Mouse (Mus musculus) liver, embryonic 12.5 days (tissue): Measurements from ENCODE around the gene Bud13. TPM values are rescaled to one million over a fixed set of nuclear protein-coding genes. Genes with fewer than 3 reads are reported as not detected.
A peak's percentile ranks its signal among the peaks of the same experiment; 100 is the strongest.
"Not testable (repeated sequence)": the region's sequence is repeated elsewhere in the genome, so short reads cannot be mapped to it uniquely, and the experiment has no call there.

Experiments used
- ATAC-seq: fragments of 200-750 bp; cut with Nextera tagmentation; 2 replicates; pipeline ENCODE4 v1.8.0; 2017; ENCODE audit warnings: moderate number of reproducible peaks, mild to moderate bottlenecking, moderate library complexity
- H3K27ac ChIP-seq: fragments of 300-500 bp; sonication (generic); 2 replicates; pipeline ENCODE4 v1.5.1; 2016; ENCODE audit warnings: mild to moderate bottlenecking
- H3K27me3 ChIP-seq: fragments of 300-500 bp; sonication (generic); replicated peaks from 2 replicates; pipeline ENCODE4 v1.6.1; 2016; ENCODE audit warnings: mild to moderate bottlenecking, moderate library complexity
- H3K36me3 ChIP-seq: fragments of 300-500 bp; sonication (generic); 2 replicates; pipeline ENCODE4 v1.6.1; 2016; ENCODE audit warnings: mild to moderate bottlenecking, moderate library complexity
- H3K4me1 ChIP-seq: fragments of 300-500 bp; sonication (generic); 2 replicates; pipeline ENCODE4 v1.6.1; 2016
- H3K4me2 ChIP-seq: fragments of 300-500 bp; sonication (generic); 2 replicates; pipeline ENCODE4 v1.6.1; 2016; ENCODE audit warnings: mild to moderate bottlenecking, moderate library complexity
- H3K4me3 ChIP-seq: fragments of 300-500 bp; sonication (generic); 2 replicates; pipeline ENCODE4 v1.5.1; 2016; ENCODE audit warnings: mild to moderate bottlenecking, moderate library complexity
- H3K9ac ChIP-seq: fragments of 300-500 bp; sonication (generic); 2 replicates; pipeline ENCODE4 v1.6.1; 2016; ENCODE audit warnings: mild to moderate bottlenecking, moderate library complexity
- H3K9me3 ChIP-seq: fragments of 300-500 bp; sonication (generic); replicated peaks from 2 replicates; pipeline ENCODE4 v1.6.1; 2016; ENCODE audit warnings: mild to moderate bottlenecking, moderate library complexity
- WGBS: fragments of 180-500 bp; shearing (Covaris S2); methylation state at CpG from one replicate; pipeline ENCODE4 v1.1.7; 2016; ENCODE audit not compliant: insufficient replicate concordance; 5-methylcytosine and 5-hydroxymethylcytosine counted together
- polyA plus RNA-seq: library from polyadenylated mRNA; unstranded; fragments of >200 nt; fragmentation: Nextera tagmentation; extraction: Ambion mirVana; gene quantifications from 2 replicates; pipeline ENCODE4 v1.2.1, GENCODE M21; 2016

The Bud13 gene
- polyA plus RNA-seq, 1 experiment from 2014 or later, result 13.2 TPM

GRCm38 (mm10) chr9:46328572-46329249, 45.9 kb downstream of the Bud13 start:
- no peak for ATAC-seq
- Histone ChIP-seq H3K27ac (no peak overlapping the region), H3K4me2 (peak overlapping the region; percentile 67), H3K4me1 (peaks cover 16% of the 10 kb centered on the region), H3K4me3 (peak overlapping the region; percentile 43), H3K9me3 (no peaks in the 10 kb centered on the region), H3K36me3 (no peaks in the 10 kb centered on the region), H3K27me3 (peaks cover 51% of the 10 kb centered on the region), H3K9ac (peak overlapping the region; percentile 33; the same call in 1 of the 2 replicates)
- 9% methylated on average over 30 of the region's 30 CpGs for WGBS

GRCm38 (mm10) chr9:46329250-46329648, 46.4 kb downstream of the Bud13 start:
- 4% methylated on average over 19 of the region's 19 CpGs for WGBS
- Histone ChIP-seq H3K9me3 (no peaks in the 10 kb centered on the region), H3K4me1 (peaks cover 16% of the 10 kb centered on the region), H3K4me3 (peak overlapping the region; percentile 43), H3K27ac (no peak overlapping the region), H3K36me3 (no peaks in the 10 kb centered on the region), H3K27me3 (peaks cover 54% of the 10 kb centered on the region), H3K9ac (peak overlapping the region; percentile 33; the same call in 1 of the 2 replicates), H3K4me2 (peak overlapping the region; percentile 67)
- ATAC-seq, result no peak

DNA sequence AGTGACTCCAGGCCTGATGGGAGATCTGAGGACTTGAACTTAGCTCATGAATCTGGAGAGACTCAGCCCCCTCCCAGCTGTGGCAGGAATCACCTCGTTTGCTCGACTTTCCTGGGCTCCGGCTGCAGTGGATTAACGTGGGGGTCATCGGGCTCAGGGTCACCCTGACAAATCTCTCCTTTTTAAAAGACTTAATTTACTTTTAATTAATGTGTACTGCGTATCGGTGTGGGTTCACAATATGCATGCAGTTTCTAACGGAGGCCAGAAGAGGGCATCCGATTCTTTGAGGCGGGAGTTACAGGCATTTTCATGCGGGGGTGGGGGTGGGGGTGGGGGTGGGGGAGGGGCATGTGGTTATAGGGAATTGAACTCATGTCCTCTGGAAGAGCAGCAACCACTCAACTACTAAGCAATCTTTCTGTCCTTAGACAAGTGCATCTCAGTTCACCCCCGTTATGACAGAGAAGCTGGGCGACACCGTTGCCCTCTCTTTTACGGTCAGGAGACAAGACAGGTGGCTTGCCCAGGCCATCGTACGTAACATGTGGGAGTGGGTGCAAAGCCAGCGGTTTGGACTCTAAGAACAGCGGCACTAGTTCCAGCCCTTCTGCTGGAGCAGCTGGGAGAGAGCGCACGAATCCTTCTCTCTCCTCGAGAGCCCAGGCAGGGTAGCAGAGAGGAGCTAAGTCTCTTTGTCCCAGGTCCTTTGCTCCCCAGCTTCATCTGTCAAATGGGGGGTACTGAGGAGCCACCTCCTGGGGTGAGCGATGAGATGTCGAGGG, 47.2 kb downstream of the Bud13 start:
- ATAC-seq, result no peak
- no peak overlapping the region for H3K4me3 ChIP-seq

DNA sequence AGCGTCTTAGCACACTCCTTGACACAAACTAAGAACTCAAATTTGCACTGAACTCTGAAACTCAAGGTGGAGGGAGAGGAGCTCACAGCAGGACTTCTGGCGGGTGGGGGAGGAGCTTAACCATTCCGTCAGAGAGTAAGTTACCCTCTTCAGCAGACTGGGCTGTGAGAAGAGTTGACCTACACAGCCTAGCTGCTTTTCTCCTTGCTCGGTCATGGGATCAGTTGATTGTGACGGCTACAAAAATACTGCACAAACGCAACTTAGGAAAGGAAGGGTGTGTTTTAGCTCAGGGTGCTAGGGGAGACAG, 47.7 kb downstream of the Bud13 start:
- ATAC-seq, result no peak
- H3K9me3 ChIP-seq, result no peaks in the 10 kb centered on the region
- no peak overlapping the region for H3K9ac ChIP-seq
- H3K27ac ChIP-seq, result no peak overlapping the region
- H3K4me1 ChIP-seq, result peaks cover 16% of the 10 kb centered on the region
- peaks cover 61% of the 10 kb centered on the region for H3K27me3 ChIP-seq
- no peak overlapping the region for H3K4me3 ChIP-seq
- no peaks in the 10 kb centered on the region for H3K36me3 ChIP-seq
- H3K4me2 ChIP-seq, result peak overlapping the region; percentile 67
- 25% methylated on average over 6 of the region's 6 CpGs for WGBS

More for the DNA sequence above, 47.2 kb downstream of the Bud13 start:
- no peaks in the 10 kb centered on the region for H3K36me3 ChIP-seq
- H3K9me3 ChIP-seq, result no peaks in the 10 kb centered on the region
- H3K27me3 ChIP-seq, result peaks cover 59% of the 10 kb centered on the region
- no peak overlapping the region for H3K9ac ChIP-seq
- H3K4me1 ChIP-seq, result peaks cover 16% of the 10 kb centered on the region
- peak overlapping the region; percentile 67 for H3K4me2 ChIP-seq
- 12% methylated on average over 24 of the region's 24 CpGs for WGBS
- H3K27ac ChIP-seq, result no peak overlapping the region

- no peaks in the 10 kb centered on the region for H3K36me3 ChIP-seq
- no peak overlapping the region for H3K4me3 ChIP-seq
- H3K9ac ChIP-seq, result no peak overlapping the region
- H3K4me2 ChIP-seq, result no peak overlapping the region
- H3K9me3 ChIP-seq, result no peaks in the 10 kb centered on the region
- H3K27ac ChIP-seq, result no peak overlapping the region
- ATAC-seq, result no peak
- peaks cover 63% of the 10 kb centered on the region for H3K27me3 ChIP-seq
- 58% methylated on average over 1 of the region's 1 CpGs for WGBS
- peaks cover 16% of the 10 kb centered on the region for H3K4me1 ChIP-seq
Observed at GRCm38 (mm10) chr9:46331301-46331700, 48.5 kb downstream of the Bud13 start.

GRCm38 (mm10) chr9:46334471-46335025, 51.7 kb downstream of the Bud13 start:
- no peak for ATAC-seq
- no peaks in the 10 kb centered on the region for H3K9me3 ChIP-seq
- H3K36me3 ChIP-seq, result no peaks in the 10 kb centered on the region
- H3K4me2 ChIP-seq, result no peak overlapping the region
- peaks cover 56% of the 10 kb centered on the region for H3K27me3 ChIP-seq
- WGBS, result 35% methylated on average over 26 of the region's 26 CpGs
- H3K4me1 ChIP-seq, result peaks cover under 1% of the 10 kb centered on the region; the same call in 1 of the 2 replicates
- no peak overlapping the region for H3K9ac ChIP-seq
- no peak overlapping the region for H3K4me3 ChIP-seq
- no peak overlapping the region for H3K27ac ChIP-seq

DNA sequence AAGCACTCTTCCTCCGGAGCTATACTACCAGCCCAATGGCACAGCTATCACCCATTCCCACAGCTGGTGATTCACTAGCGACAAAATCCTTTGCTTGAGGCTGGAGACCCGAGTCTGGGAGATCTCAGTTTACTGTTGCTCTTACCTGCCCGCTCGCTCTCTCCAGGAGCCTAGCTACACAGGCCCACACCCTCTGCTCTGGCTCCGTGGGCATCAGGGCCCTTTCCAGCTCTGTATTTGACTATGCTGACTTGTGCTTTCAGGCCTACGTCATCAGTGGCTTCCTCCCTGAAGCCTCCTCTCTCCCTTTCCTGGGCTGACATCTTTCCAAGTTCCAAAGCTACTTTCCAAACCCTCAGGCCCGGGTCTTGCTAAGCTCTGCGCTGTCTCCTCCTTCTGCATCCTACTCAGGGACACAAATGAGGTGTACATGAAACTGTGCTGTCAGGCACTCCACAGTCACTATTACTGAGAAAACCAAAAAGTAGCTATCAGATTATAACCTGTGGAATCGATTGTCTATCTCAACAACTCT, 52.7 kb downstream of the Bud13 start:
- Histone ChIP-seq H3K4me3 (no peak overlapping the region), H3K27ac (no peak overlapping the region), H3K36me3 (no peaks in the 10 kb centered on the region), H3K27me3 (peaks cover 46% of the 10 kb centered on the region), H3K4me2 (no peak overlapping the region), H3K4me1 (no peaks in the 10 kb centered on the region; the same call in 1 of the 2 replicates), H3K9ac (no peak overlapping the region), H3K9me3 (no peaks in the 10 kb centered on the region)
- 62% methylated on average over 10 of the region's 10 CpGs for WGBS
- no peak for ATAC-seq

- not testable (repeated sequence) for H3K4me1 ChIP-seq, H3K4me3 ChIP-seq, H3K4me2 ChIP-seq, H3K9ac ChIP-seq, H3K9me3 ChIP-seq, H3K36me3 ChIP-seq, H3K27ac ChIP-seq, ATAC-seq
- WGBS, result 69% methylated on average over 13 of the region's 14 CpGs
- peaks cover 38% of the 10 kb centered on the region for H3K27me3 ChIP-seq
Observed at GRCm38 (mm10) chr9:46336294-46336693, 53.5 kb downstream of the Bud13 start.

GRCm38 (mm10) chr9:46337331-46337730, 54.5 kb downstream of the Bud13 start:
- Histone ChIP-seq H3K4me3 (no peak overlapping the region), H3K36me3 (no peaks in the 10 kb centered on the region), H3K4me2 (no peak overlapping the region), H3K9me3 (no peaks in the 10 kb centered on the region), H3K4me1 (no peaks in the 10 kb centered on the region; the same call in 1 of the 2 replicates), H3K27me3 (peaks cover 37% of the 10 kb centered on the region), H3K27ac (no peak overlapping the region), H3K9ac (no peak overlapping the region)
- no peak for ATAC-seq
- 57% methylated on average over 7 of the region's 7 CpGs for WGBS

DNA sequence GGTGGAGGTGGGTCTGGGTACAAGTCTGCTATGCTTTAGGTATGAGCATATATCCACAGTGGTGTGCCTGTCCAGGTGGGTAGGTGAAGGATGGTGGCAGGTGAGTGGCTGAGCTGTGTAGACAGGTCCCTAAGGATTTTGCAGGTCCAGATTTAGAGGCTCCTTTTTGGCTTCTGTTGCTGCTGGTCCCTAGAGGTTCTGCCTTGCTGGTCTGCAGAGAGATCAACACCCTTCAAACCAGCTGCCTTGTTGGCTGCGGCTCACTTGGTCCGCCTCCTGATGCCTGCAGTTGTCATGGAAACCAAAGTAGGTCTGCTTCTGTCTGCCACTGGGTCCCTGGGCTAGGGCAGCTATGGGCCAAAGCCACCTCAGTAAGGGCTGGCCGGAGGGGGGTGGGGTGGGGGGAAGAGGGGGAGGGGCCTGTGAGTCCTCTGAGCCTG, 55.1 kb downstream of the Bud13 start:
- ATAC-seq, result no peak
- H3K27me3 ChIP-seq, result peaks cover 32% of the 10 kb centered on the region
- WGBS, result 22% methylated on average over 3 of the region's 3 CpGs

GRCm38 (mm10) chr9:46338384-46338783, 55.6 kb downstream of the Bud13 start:
- Histone ChIP-seq H3K9ac (no peak overlapping the region), H3K4me2 (no peak overlapping the region), H3K27me3 (peaks cover 27% of the 10 kb centered on the region), H3K27ac (no peak overlapping the region), H3K9me3 (no peaks in the 10 kb centered on the region), H3K36me3 (no peaks in the 10 kb centered on the region), H3K4me3 (no peak overlapping the region), H3K4me1 (no peaks in the 10 kb centered on the region; the same call in 1 of the 2 replicates)
- no peak for ATAC-seq
- 53% methylated on average over 4 of the region's 4 CpGs for WGBS

More for the DNA sequence above, 55.1 kb downstream of the Bud13 start:
- no peaks in the 10 kb centered on the region for H3K36me3 ChIP-seq
- no peak overlapping the region for H3K9ac ChIP-seq
- no peak overlapping the region for H3K27ac ChIP-seq
- no peak overlapping the region for H3K4me2 ChIP-seq
- no peaks in the 10 kb centered on the region for H3K9me3 ChIP-seq
- H3K4me3 ChIP-seq, result no peak overlapping the region
- no peaks in the 10 kb centered on the region; the same call in 1 of the 2 replicates for H3K4me1 ChIP-seq
